Mouse (Mus musculus) cerebellum, adult (tissue): ENCODE data around the gene Tuba3a.

Experiments used
- ATAC-seq: cut with Nextera tagmentation; 2 replicates; pipeline ENCODE4 v1.9.2; 2017; ENCODE audit warnings: mild to moderate bottlenecking, moderate library complexity, mixed read lengths; ENCODE audit not compliant: insufficient number of reproducible peaks, low FRiP score, low TSS enrichment

The Tuba3a gene

GRCm38 (mm10) chr6:125233816-125234519 is 51.9 kb downstream of the Tuba3a start:
- no peak for ATAC-seq

- ATAC-seq: no peak
Measured at GRCm38 (mm10) chr6:125232516-125232915, 53.3 kb downstream of the Tuba3a start.

- no peak for ATAC-seq
Measured at GRCm38 (mm10) chr6:125232045-125232437, 53.8 kb downstream of the Tuba3a start.

DNA sequence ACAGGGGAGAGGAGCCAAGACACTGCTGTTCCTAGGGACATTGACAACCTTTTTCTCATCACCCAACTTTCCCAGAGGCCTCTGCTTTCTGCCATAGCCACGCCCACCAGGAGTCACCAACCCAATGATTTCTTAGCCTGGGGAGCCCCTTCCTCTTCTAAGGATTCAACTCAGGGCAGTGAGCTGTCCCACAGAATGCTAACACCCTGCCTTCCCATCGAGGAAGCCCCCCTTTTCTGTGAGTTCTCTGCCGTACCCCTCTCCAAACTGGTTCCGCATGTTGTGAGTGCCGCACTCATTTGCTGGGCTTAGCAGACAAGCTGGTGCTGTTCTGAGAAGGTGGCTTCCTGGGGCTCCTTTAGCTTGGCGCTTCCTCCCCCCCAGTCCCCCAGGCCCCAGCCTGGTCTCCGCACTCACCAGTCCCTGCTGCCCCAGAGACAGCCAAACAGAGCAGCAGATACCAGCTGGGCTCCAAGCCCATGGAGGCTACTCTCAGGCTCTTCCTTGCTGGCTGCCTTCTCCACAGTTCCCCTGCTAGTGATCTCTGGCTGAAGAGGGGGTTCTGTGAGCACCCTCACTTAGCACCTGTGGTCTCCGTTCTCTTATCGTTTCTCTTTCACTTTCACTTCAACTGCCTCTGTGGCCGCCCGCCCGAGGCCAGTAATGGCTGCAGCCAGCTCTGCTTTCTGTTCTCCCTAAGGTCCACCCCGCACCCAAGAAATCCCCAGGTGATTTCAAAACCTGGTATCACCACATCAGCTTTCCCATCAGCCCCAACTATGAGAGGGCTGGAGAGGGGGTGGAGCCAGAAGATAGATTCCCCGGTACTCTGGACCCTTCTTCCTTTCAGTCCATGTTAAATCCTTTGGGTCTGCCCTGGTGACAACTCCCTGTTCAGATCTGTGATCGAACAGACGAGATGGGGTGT is 54.5 kb downstream of the Tuba3a start, which contains the start of gene Tapbpl:
TSS of gene Tapbpl (minus strand) at position 744 of the 928 bp plus-strand sequence.
- ATAC-seq: peak; percentile 65

DNA sequence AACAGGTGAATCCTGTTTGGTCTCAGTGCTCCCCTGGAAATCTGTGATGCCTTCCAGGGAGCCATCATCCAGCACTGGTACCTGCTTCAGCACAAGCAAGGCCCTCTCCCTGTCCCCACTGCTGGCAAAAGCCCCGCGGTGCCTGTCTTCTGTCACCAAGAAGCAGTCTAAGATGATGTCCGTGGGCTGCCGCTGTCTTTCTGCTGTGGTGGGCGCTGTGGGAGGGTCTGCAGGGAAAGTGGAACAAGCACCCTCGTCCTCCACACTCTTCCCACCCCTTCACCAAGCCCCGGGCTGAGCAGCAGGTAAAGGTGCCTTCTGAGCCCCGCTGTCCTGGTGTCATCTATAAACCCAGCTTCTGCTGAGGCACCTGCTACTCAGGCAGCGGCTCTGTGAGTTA is 55.3 kb downstream of the Tuba3a start:
- no peak for ATAC-seq
